Mouse (Mus musculus): ENCODE results near the gene Gpr146. TPM values are rescaled to one million over a fixed set of nuclear protein-coding genes. Genes with fewer than 3 reads are reported as not detected.

The Gpr146 gene
- 1.3 and 1.6 TPM in 2 replicates for polyA plus RNA-seq (2012; rRNA removed)

GRCm38 (mm10) chr5:139377468-139378270 is at the start of gene Gpr146:
Gene Gpr146, plus strand, starts transcription at chr5:139377697.

GRCm38 (mm10) chr5:139351134-139351533 is 26.4 kb upstream of the Gpr146 start, which contains the start of gene Cox19:
Gene Cox19, minus strand, starts transcription at chr5:139351418.

GRCm38 (mm10) chr5:139352317-139352716 is 25.2 kb upstream of the Gpr146 start, which contains the start of gene Cyp2w1:
Gene Cyp2w1, plus strand, starts transcription at chr5:139352617.

GRCm38 (mm10) chr5:139404801-139405401 is 27.4 kb downstream of the Gpr146 start, which contains the start of gene C130050O18Rik:
Gene C130050O18Rik, plus strand, starts transcription at chr5:139405280.

GRCm38 (mm10) chr5:139423026-139423865 is 45.7 kb downstream of the Gpr146 start, which contains the start of gene Gper1:
Gene Gper1, plus strand, starts transcription at chr5:139423151.

Other genes starting within 250 kb of the Gpr146 start
- 150 and 156 TPM in 2 replicates for gene Prkar1b, start 227.7 kb upstream of the Gpr146 start, polyA plus RNA-seq (2012; rRNA removed)
- 11.2 and 11.5 TPM in 2 replicates for gene Dnaaf5, start 227.5 kb upstream of the Gpr146 start, polyA plus RNA-seq (2012; rRNA removed)
- 71.3 and 75.2 TPM in 2 replicates for gene Sun1, start 177.1 kb upstream of the Gpr146 start, polyA plus RNA-seq (2012; rRNA removed)
- gene Get4, start 125.4 kb upstream of the Gpr146 start, polyA plus RNA-seq (2012; rRNA removed): 108 and 115 TPM in 2 replicates
- gene Adap1, start 52.1 kb upstream of the Gpr146 start, polyA plus RNA-seq (2012; rRNA removed): 34.0 and 40.2 TPM in 2 replicates
- 113 and 118 TPM in 2 replicates for gene Cox19, start 26.3 kb upstream of the Gpr146 start, polyA plus RNA-seq (2012; rRNA removed)
- gene Cyp2w1, start 25.1 kb upstream of the Gpr146 start, polyA plus RNA-seq (2012; rRNA removed): 0.09 and 1.9 TPM in 2 replicates
- 0.41 and 1.7 TPM in 2 replicates for gene C130050O18Rik, start 27.6 kb downstream of the Gpr146 start, polyA plus RNA-seq (2012; rRNA removed)
- gene Gper1, start 45.5 kb downstream of the Gpr146 start, polyA plus RNA-seq (2012; rRNA removed): 5.0 and 5.1 TPM in 2 replicates
- gene 3110082I17Rik, start 82.8 kb downstream of the Gpr146 start, polyA plus RNA-seq (2012; rRNA removed): 12.7 and 15.8 TPM in 2 replicates
- 19.8 and 22.1 TPM in 2 replicates for gene Zfand2a, start 106.9 kb downstream of the Gpr146 start, polyA plus RNA-seq (2012; rRNA removed)
- gene Uncx, start 165.8 kb downstream of the Gpr146 start, polyA plus RNA-seq (2012; rRNA removed): 21.5 and 29.7 TPM in 2 replicates